Mouse (Mus musculus) MEL (cell line): Measurements from ENCODE around the gene Pde7b. TPM values are rescaled to one million over a fixed set of nuclear protein-coding genes. Genes with fewer than 3 reads are reported as not detected.

Experiments
- DNase-seq: peaks from one replicate; pipeline ENCODE4 v3.0.0; 2011; ENCODE audit warnings: low read depth, low spot score
- H3K27ac ChIP-seq: 2 replicates; pipeline ENCODE4 v1.5.1; 2012; ENCODE audit warnings: low read depth, mild to moderate bottlenecking, control low read depth, low read length, moderate library complexity; ENCODE audit not compliant: control insufficient read depth
- H3K27me3 ChIP-seq, 2 experiments: fragments of 150-350 bp in 1 of 2; sonication (generic) in 1 of 2; 2 replicates each; pipeline ENCODE4 v1.6.1; 2012; ENCODE audit warnings: low read length in 2 of 2, mild to moderate bottlenecking in 2 of 2, improper control_type of control experiment in 1 of 2, moderate library complexity in 1 of 2; ENCODE audit not compliant: insufficient read depth in 2 of 2, control insufficient read depth in 1 of 2
- H3K36me3 ChIP-seq, 2 experiments: 2 replicates each; pipeline ENCODE4 v1.6.1; 2012 to 2014; ENCODE audit warnings: low read length in 2 of 2, improper control_type of control experiment in 1 of 2, inconsistent platforms in 1 of 2, mild to moderate bottlenecking in 1 of 2; ENCODE audit not compliant: insufficient read depth in 2 of 2, control insufficient read depth in 1 of 2
- H3K4me1 ChIP-seq, 2 experiments: fragments of 150-350 bp in 1 of 2; sonication (generic) in 1 of 2; 2 replicates each; pipeline ENCODE4 v1.6.1; 2012; ENCODE audit warnings: low read length in 2 of 2, improper control_type of control experiment in 1 of 2, mild to moderate bottlenecking in 1 of 2; ENCODE audit not compliant: insufficient read depth in 2 of 2, control insufficient read depth in 1 of 2
- H3K4me3 ChIP-seq, 2 experiments: fragments of 150-350 bp in 1 of 2; sonication (generic) in 1 of 2; 2 replicates each; pipeline ENCODE4 v1.5.1; 2012; ENCODE audit warnings: low read depth in 2 of 2, low read length in 2 of 2, mild to moderate bottlenecking in 2 of 2, moderate library complexity in 2 of 2, control low read depth in 1 of 2, improper control_type of control experiment in 1 of 2; ENCODE audit not compliant: control insufficient read depth in 1 of 2, insufficient read depth in 1 of 2
- H3K79me2 ChIP-seq: 2 replicates; pipeline ENCODE4 v1.6.1; 2012; ENCODE audit warnings: mild to moderate bottlenecking, low read length, moderate library complexity; ENCODE audit not compliant: control insufficient read depth, poor library complexity, insufficient read depth
- H3K9ac ChIP-seq: 2 replicates; pipeline ENCODE4 v1.6.1; 2012; ENCODE audit warnings: low read depth, mild to moderate bottlenecking, control low read depth, low read length, moderate library complexity; ENCODE audit not compliant: control insufficient read depth, poor library complexity, severe bottlenecking
- H3K9me3 ChIP-seq: fragments of 150-350 bp; sonication (generic); replicated peaks from 2 replicates; pipeline ENCODE4 v1.6.1; 2012; ENCODE audit warnings: mild to moderate bottlenecking, low read length, improper control_type of control experiment, moderate library complexity; ENCODE audit not compliant: insufficient read depth
- CHD1 ChIP-seq: IDR thresholded peaks from 2 replicates; pipeline ENCODE4 v1.6.1; 2012; ENCODE audit warnings: low read depth, mild to moderate bottlenecking, inconsistent platforms, low read length, improper control_type of control experiment
- E2F4 ChIP-seq: IDR thresholded peaks from 2 replicates; pipeline ENCODE4 v1.6.1; 2011; ENCODE audit warnings: low read depth, low read length, improper control_type of control experiment, borderline replicate concordance
- ELF1 ChIP-seq: IDR thresholded peaks from 2 replicates; pipeline ENCODE4 v1.6.1; 2014; ENCODE audit warnings: low read depth, mild to moderate bottlenecking, inconsistent platforms, low read length, improper control_type of control experiment, moderate library complexity
- GABPA ChIP-seq: IDR thresholded peaks from 2 replicates; pipeline ENCODE4 v1.6.1; 2012; ENCODE audit warnings: low read depth, mild to moderate bottlenecking, inconsistent platforms, low read length, improper control_type of control experiment, moderate library complexity
- GATA1 ChIP-seq: IDR thresholded peaks from 2 replicates; pipeline ENCODE4 v1.6.1; 2011; ENCODE audit warnings: low read depth, low read length, improper control_type of control experiment
- HCFC1 ChIP-seq: IDR thresholded peaks from 2 replicates; pipeline ENCODE4 v1.6.1; 2012; ENCODE audit warnings: low read depth, mild to moderate bottlenecking, inconsistent platforms, low read length, improper control_type of control experiment, moderate library complexity
- JUND ChIP-seq: IDR thresholded peaks from 2 replicates; pipeline ENCODE4 v1.6.1; 2011; ENCODE audit warnings: low read depth, mild to moderate bottlenecking, improper control_type of control experiment, low read length
- MAX ChIP-seq: IDR thresholded peaks from 2 replicates; pipeline ENCODE4 v1.6.1; 2011; ENCODE audit warnings: low read length, improper control_type of control experiment
- MEF2A ChIP-seq: IDR thresholded peaks from 2 replicates; pipeline ENCODE4 v1.6.1; 2014; ENCODE audit warnings: low read depth, mild to moderate bottlenecking, inconsistent platforms, low read length, improper control_type of control experiment; ENCODE audit not compliant: poor library complexity, insufficient replicate concordance, severe bottlenecking; ENCODE audit errors: extremely low read depth
- MXI1 ChIP-seq: IDR thresholded peaks from 2 replicates; pipeline ENCODE4 v1.6.1; 2011; ENCODE audit warnings: mild to moderate bottlenecking, low read depth, low read length, improper control_type of control experiment
- MYB ChIP-seq: IDR thresholded peaks from 2 replicates; pipeline ENCODE4 v1.6.1; 2011; ENCODE audit warnings: mild to moderate bottlenecking, low read depth, low read length, improper control_type of control experiment
- MYC ChIP-seq: IDR thresholded peaks from 2 replicates; pipeline ENCODE4 v1.6.1; 2011; ENCODE audit warnings: low read depth, mild to moderate bottlenecking, low read length, improper control_type of control experiment, moderate library complexity
- POLR2A ChIP-seq, 2 experiments: IDR thresholded peaks; 2 replicates each; pipeline ENCODE4 v1.6.1; 2011 to 2012; ENCODE audit warnings: low read length in 2 of 2, mild to moderate bottlenecking in 2 of 2, control low read depth in 1 of 2, improper control_type of control experiment in 1 of 2, low read depth in 1 of 2, moderate library complexity in 1 of 2; ENCODE audit not compliant: control insufficient read depth in 1 of 2, insufficient read depth in 1 of 2, poor library complexity in 1 of 2
- POLR2AphosphoS2 ChIP-seq: IDR thresholded peaks from 2 replicates; pipeline ENCODE4 v1.6.1; 2011; ENCODE audit warnings: low read length, improper control_type of control experiment
- SIN3A ChIP-seq: IDR thresholded peaks from 2 replicates; pipeline ENCODE4 v1.6.1; 2012; ENCODE audit warnings: low read length, improper control_type of control experiment, inconsistent platforms
- SMC3 ChIP-seq: IDR thresholded peaks from 2 replicates; pipeline ENCODE4 v1.6.1; 2011; ENCODE audit warnings: low read depth, low read length, improper control_type of control experiment
- TAL1 ChIP-seq: IDR thresholded peaks from 2 replicates; pipeline ENCODE4 v1.6.1; 2012; ENCODE audit warnings: mild to moderate bottlenecking, inconsistent platforms, low read length, moderate library complexity, mixed read lengths
- TCF12 ChIP-seq: IDR thresholded peaks from 2 replicates; pipeline ENCODE4 v1.6.1; 2014; ENCODE audit warnings: low read depth, mild to moderate bottlenecking, inconsistent platforms, low read length, improper control_type of control experiment, moderate library complexity
- USF1 ChIP-seq: IDR thresholded peaks from 2 replicates; pipeline ENCODE4 v1.6.1; 2014; ENCODE audit warnings: low read depth, mild to moderate bottlenecking, inconsistent platforms, low read length, improper control_type of control experiment, moderate library complexity
- ZC3H11A ChIP-seq: IDR thresholded peaks from 2 replicates; pipeline ENCODE4 v1.6.1; 2012; ENCODE audit warnings: low read depth, mild to moderate bottlenecking, inconsistent platforms, low read length, improper control_type of control experiment
- ZNF384 ChIP-seq: IDR thresholded peaks from 2 replicates; pipeline ENCODE4 v1.6.1; 2012; ENCODE audit warnings: low read depth, mild to moderate bottlenecking, inconsistent platforms, low read length, improper control_type of control experiment
- polyA plus RNA-seq, 2 experiments: library from polyadenylated mRNA; stranded (reverse) in 1 of 2; unstranded in 1 of 2; fragments of >175 nt in 1 of 2; fragments of >200 nt in 1 of 2; gene quantifications; 2 replicates each; pipeline versions ENCODE4 v1.2.1 to v1.2.4; 2012; ENCODE audit warnings: low replicate concordance in 2 of 2, low read depth in 1 of 2; ENCODE audit not compliant: insufficient read length in 2 of 2, insufficient read depth in 1 of 2, missing spikeins in 1 of 2
- total RNA-seq: library from RNA; depleted of rRNA; stranded (reverse); fragments of 300-350 nt; gene quantifications from 2 replicates; pipeline ENCODE4 v1.2.3, GENCODE M21; 2012

Pde7b gene
- total and polyA plus RNA-seq, 3 experiments: 0.04 TPM; not detected in 2

DNA sequence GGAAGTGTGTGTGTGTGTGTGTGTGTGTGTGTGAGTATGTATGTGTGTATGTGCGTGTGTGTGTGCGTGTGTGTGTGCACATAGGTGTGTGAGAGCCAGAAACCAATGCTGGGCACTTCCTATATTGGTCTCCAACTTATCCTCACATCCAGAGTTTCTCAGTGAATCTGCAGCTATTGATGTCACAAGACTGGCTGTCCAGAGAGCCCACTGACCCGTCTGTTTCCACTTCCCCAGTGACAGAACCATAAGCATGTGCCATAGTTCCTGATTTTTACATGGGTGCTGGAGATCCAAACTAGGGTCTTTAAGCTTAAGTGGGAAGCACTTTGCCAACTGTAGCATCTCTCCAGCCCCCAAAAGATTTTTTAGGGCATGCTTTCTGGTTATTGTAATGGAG, 71.6 kb downstream of the Pde7b start:
- TF ChIP-seq MXI1 (no peak), ZNF384 (no peak), ELF1 (no peak), MYB (no peak)
- Histone ChIP-seq H3K4me1 (no peaks in the 10 kb centered on the region), H3K36me3 (no peaks in the 10 kb centered on the region), H3K27me3 (no peaks in the 10 kb centered on the region; a peak in 1 of 4 replicates), H3K4me3 (no peak overlapping the region), H3K9me3 (no peaks in the 10 kb centered on the region), H3K27ac (no peak overlapping the region), H3K79me2 (no peaks in the 10 kb centered on the region), H3K9ac (no peak overlapping the region)
- DNase-seq: no peak

GRCm38 (mm10) chr10:20636381-20636780, 88.5 kb downstream of the Pde7b start:
- H3K36me3 ChIP-seq: no peaks in the 10 kb centered on the region
- no peaks in the 10 kb centered on the region for H3K4me1 ChIP-seq
- no peak overlapping the region for H3K9ac ChIP-seq
- no peak overlapping the region for H3K27ac ChIP-seq
- peaks cover 2% of the 10 kb centered on the region in 2 experiments; a peak in 2 of 4 replicates for H3K27me3 ChIP-seq
- H3K9me3 ChIP-seq: no peaks in the 10 kb centered on the region
- no peak for DNase-seq
- no peak overlapping the region for H3K4me3 ChIP-seq
- H3K79me2 ChIP-seq: no peaks in the 10 kb centered on the region
- TF ChIP-seq MYB (no peak), TAL1 (no peak), MYC (no peak), MAX (no peak), MEF2A (no peak), TCF12 (no peak), JUND (no peak), E2F4 (no peak), CHD1 (no peak), POLR2AphosphoS2 (no peak), ZC3H11A (no peak), GATA1 (no peak), USF1 (no peak), SMC3 (no peak), SIN3A (no peak), POLR2A (IDR thresholded peaks at IDR 0.05; ENCODE audit: control insufficient read depth in 1 of 2, insufficient read depth in 1 of 2, low read depth in 1 of 2, low read length in 2 of 2, poor library complexity in 1 of 2) (no peak), GABPA (no peak), MXI1 (no peak), HCFC1 (no peak)
